Mouse (Mus musculus): ENCODE data around the gene Gabarap. TPM values are rescaled to one million over a fixed set of nuclear protein-coding genes. Genes with fewer than 3 reads are reported as not detected.

Gene Gabarap
- polyA plus RNA-seq, 1 experiment from 2014 or later, result 530 TPM

DNA sequence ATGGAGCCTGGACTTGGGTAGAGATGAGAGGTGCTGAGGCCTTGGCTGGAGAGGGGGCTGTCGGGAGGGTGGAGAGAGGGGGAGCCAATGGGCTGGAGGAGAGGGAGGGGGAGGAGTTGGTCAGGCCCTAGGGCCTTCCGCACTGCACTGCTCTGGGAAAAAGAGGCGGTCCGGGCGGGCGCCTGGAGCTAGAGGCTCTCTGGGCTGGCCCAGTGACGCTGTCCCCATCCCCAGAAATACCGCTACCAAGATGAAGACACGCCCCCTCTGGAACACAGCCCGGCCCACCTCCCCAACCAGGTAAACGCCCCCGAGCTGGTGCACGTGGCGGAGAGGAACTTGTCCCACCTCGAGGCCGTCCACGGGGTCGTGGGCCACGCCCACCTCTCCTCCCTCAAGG, 35.7 kb downstream of the Gabarap start:
- peak overlapping the region; percentile 39 for H3K9ac ChIP-seq (ENCODE audit: low read length)
- H3K4me1 ChIP-seq (ENCODE audit: control insufficient read depth, insufficient read depth, low read length), result peaks cover 54% of the 10 kb centered on the region
- no peak for ATAC-seq (ENCODE audit: insufficient read depth, low FRiP score, low TSS enrichment)
- peak; percentile 47 for DNase-seq (ENCODE audit: low spot score)
- peak overlapping the region; percentile 41 for H3K4me2 ChIP-seq (ENCODE audit: low read depth)
- peaks cover 8% of the 10 kb centered on the region for H3K36me3 ChIP-seq (ENCODE audit: control insufficient read depth, insufficient read depth, low read length)
- H3K9me3 ChIP-seq (ENCODE audit: control insufficient read depth, low read length), result no peaks in the 10 kb centered on the region
- 0 out of 2 replicates have a peak overlapping the region, but pooled peaks have one; percentile 23 for H3K27ac ChIP-seq (ENCODE audit: low read depth, low read length)
- no peaks in the 10 kb centered on the region for H3K27me3 ChIP-seq (ENCODE audit: control insufficient read depth, insufficient read depth, low read length)
- peak overlapping the region; percentile 25 for H3K4me3 ChIP-seq (ENCODE audit: low read depth, low read length)
- WGBS, result 0% methylated on average over 19 of the region's 19 CpGs

DNA sequence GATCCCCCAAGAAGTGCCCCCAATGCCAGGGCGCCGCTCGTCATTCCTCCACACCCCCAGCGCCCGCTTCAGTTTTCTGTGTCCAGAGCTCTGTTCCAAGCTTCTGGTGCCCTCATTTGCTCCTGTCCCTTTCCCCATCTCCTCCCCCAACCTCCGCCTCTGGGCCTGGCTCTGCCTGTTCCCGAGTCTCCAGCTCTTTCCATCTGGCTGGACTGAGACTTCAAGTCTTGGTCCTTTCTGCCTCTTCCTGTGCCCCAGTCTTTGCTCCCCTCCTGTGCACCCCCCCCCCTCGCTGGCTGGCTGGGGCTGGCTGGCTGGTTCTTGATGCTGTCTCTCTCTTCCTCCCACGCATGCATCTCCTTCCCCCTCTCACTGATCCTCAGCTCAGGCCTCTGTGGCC, 36.5 kb downstream of the Gabarap start:
- WGBS, result 35% methylated on average over 9 of the region's 9 CpGs
- Histone ChIP-seq H3K9me3 (ENCODE audit: control insufficient read depth, low read length) (no peaks in the 10 kb centered on the region), H3K4me2 (ENCODE audit: low read depth) (peak overlapping the region; percentile 62), H3K4me1 (ENCODE audit: control insufficient read depth, insufficient read depth, low read length) (peaks cover 50% of the 10 kb centered on the region), H3K27ac (ENCODE audit: low read depth, low read length) (peak overlapping the region; percentile 15; the same call in 1 of the 2 replicates), H3K27me3 (ENCODE audit: control insufficient read depth, insufficient read depth, low read length) (no peaks in the 10 kb centered on the region), H3K9ac (ENCODE audit: low read length) (no peak overlapping the region; the same call in 1 of the 2 replicates), H3K36me3 (ENCODE audit: control insufficient read depth, insufficient read depth, low read length) (peaks cover 8% of the 10 kb centered on the region), H3K4me3 (ENCODE audit: low read depth, low read length) (peak overlapping the region; percentile 25)
- DNase-seq (ENCODE audit: low spot score), result no peak
- no peak for ATAC-seq (ENCODE audit: insufficient read depth, low FRiP score, low TSS enrichment)

- Histone ChIP-seq H3K4me1 (ENCODE audit: control insufficient read depth, insufficient read depth, low read length) (peaks cover 45% of the 10 kb centered on the region), H3K36me3 (ENCODE audit: control insufficient read depth, insufficient read depth, low read length) (peaks cover 8% of the 10 kb centered on the region), H3K4me2 (ENCODE audit: low read depth) (peak overlapping the region; percentile 62), H3K9me3 (ENCODE audit: control insufficient read depth, low read length) (no peaks in the 10 kb centered on the region), H3K4me3 (ENCODE audit: low read depth, low read length) (peak overlapping the region; percentile 27), H3K27ac (ENCODE audit: low read depth, low read length) (peak overlapping the region; percentile 77), H3K27me3 (ENCODE audit: control insufficient read depth, insufficient read depth, low read length) (no peaks in the 10 kb centered on the region), H3K9ac (ENCODE audit: low read length) (peak overlapping the region; percentile 35; the same call in 1 of the 2 replicates)
- ATAC-seq (ENCODE audit: insufficient read depth, low FRiP score, low TSS enrichment) (peak; percentile 17; the same call in 1 of the 2 replicates), DNase-seq (ENCODE audit: low spot score) (no peak)
- WGBS, result 28% methylated on average over 12 of the region's 12 CpGs
Observed at GRCm38 (mm10) chr11:70028401-70029129, 37.6 kb downstream of the Gabarap start.

- Histone ChIP-seq H3K36me3 (ENCODE audit: control insufficient read depth, insufficient read depth, low read length) (peaks cover 8% of the 10 kb centered on the region), H3K27me3 (ENCODE audit: control insufficient read depth, insufficient read depth, low read length) (no peaks in the 10 kb centered on the region), H3K27ac (ENCODE audit: low read depth, low read length) (peak overlapping the region; percentile 77), H3K9me3 (ENCODE audit: control insufficient read depth, low read length) (no peaks in the 10 kb centered on the region), H3K4me1 (ENCODE audit: control insufficient read depth, insufficient read depth, low read length) (peaks cover 41% of the 10 kb centered on the region), H3K4me3 (ENCODE audit: low read depth, low read length) (peak overlapping the region; percentile 27), H3K4me2 (ENCODE audit: low read depth) (peak overlapping the region; percentile 62), H3K9ac (ENCODE audit: low read length) (peak overlapping the region; percentile 35; the same call in 1 of the 2 replicates)
- under 1% methylated on average over 20 of the region's 20 CpGs for WGBS
- ATAC-seq (ENCODE audit: insufficient read depth, low FRiP score, low TSS enrichment) (peak; percentile 95), DNase-seq (ENCODE audit: low spot score) (peak; percentile 97)
Observed at GRCm38 (mm10) chr11:70029130-70029801, 38.3 kb downstream of the Gabarap start.

DNA sequence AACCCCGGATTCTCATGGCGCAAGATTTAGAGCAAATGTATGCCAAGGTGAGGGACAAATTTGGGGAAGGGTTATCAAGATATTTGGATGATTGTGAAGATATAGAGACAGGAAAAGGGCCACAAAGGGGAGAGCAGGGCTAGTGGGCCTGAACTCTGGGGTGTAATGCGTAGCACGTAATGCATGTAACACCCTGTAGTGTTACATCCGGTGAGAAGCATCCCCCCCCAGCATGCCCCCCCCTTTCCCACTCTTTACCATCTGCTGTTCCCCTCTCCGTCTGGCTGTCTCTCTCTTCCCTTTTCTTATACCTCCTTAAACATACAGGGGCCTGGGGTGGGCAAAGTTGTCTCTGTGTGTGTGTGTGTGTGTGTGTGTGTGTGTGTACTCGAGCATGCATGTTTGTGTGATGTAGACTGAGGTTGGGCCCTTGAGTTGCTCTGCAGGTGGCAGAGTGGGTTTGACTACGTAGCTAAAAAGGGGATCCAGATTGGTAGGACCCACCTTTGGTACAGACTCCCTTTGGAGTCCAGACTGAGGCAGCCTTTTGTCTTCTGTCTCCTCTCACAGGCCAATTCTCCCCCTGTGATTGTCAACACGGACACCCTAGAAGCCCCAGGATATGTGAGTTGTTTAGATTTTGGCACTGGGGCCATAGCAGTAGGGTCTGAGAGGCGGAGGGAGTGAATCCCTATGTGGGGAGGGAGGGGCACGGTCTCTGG, 39.0 kb downstream of the Gabarap start:
- peaks cover 39% of the 10 kb centered on the region for H3K4me1 ChIP-seq (ENCODE audit: control insufficient read depth, insufficient read depth, low read length)

GRCm38 (mm10) chr11:70030651-70031320, 39.8 kb downstream of the Gabarap start:
- peak overlapping the region; percentile 27; the same call in 1 of the 2 replicates for H3K4me3 ChIP-seq (ENCODE audit: low read depth, low read length)
- 94% methylated on average over 28 of the region's 28 CpGs for WGBS
- peak overlapping the region; percentile 35; the same call in 1 of the 2 replicates for H3K9ac ChIP-seq (ENCODE audit: low read length)
- H3K9me3 ChIP-seq (ENCODE audit: control insufficient read depth, low read length), result no peaks in the 10 kb centered on the region
- H3K36me3 ChIP-seq (ENCODE audit: control insufficient read depth, insufficient read depth, low read length), result peaks cover 8% of the 10 kb centered on the region
- H3K27ac ChIP-seq (ENCODE audit: low read depth, low read length), result peak overlapping the region; percentile 77
- peak overlapping the region; percentile 62; the same call in 1 of the 2 replicates for H3K4me2 ChIP-seq (ENCODE audit: low read depth)
- H3K27me3 ChIP-seq (ENCODE audit: control insufficient read depth, insufficient read depth, low read length), result no peaks in the 10 kb centered on the region
- DNase-seq (ENCODE audit: low spot score) (no peak), ATAC-seq (ENCODE audit: insufficient read depth, low FRiP score, low TSS enrichment) (no peak)
- peaks cover 38% of the 10 kb centered on the region for H3K4me1 ChIP-seq (ENCODE audit: control insufficient read depth, insufficient read depth, low read length)

More for the DNA sequence above, 39.0 kb downstream of the Gabarap start:
- H3K27me3 ChIP-seq (ENCODE audit: control insufficient read depth, insufficient read depth, low read length), result no peaks in the 10 kb centered on the region
- H3K4me2 ChIP-seq (ENCODE audit: low read depth), result peak overlapping the region; percentile 62
- peak overlapping the region; percentile 77 for H3K27ac ChIP-seq (ENCODE audit: low read depth, low read length)
- H3K36me3 ChIP-seq (ENCODE audit: control insufficient read depth, insufficient read depth, low read length), result peaks cover 8% of the 10 kb centered on the region
- ATAC-seq (ENCODE audit: insufficient read depth, low FRiP score, low TSS enrichment) (peak; percentile 42), DNase-seq (ENCODE audit: low spot score) (no peak)
- WGBS, result 35% methylated on average over 11 of the region's 11 CpGs
- peak overlapping the region; percentile 27 for H3K4me3 ChIP-seq (ENCODE audit: low read depth, low read length)
- peak overlapping the region; percentile 35; the same call in 1 of the 2 replicates for H3K9ac ChIP-seq (ENCODE audit: low read length)
- no peaks in the 10 kb centered on the region for H3K9me3 ChIP-seq (ENCODE audit: control insufficient read depth, low read length)

- Histone ChIP-seq H3K27me3 (ENCODE audit: control insufficient read depth, insufficient read depth, low read length) (no peaks in the 10 kb centered on the region), H3K4me1 (ENCODE audit: control insufficient read depth, insufficient read depth, low read length) (peaks cover 33% of the 10 kb centered on the region), H3K9ac (ENCODE audit: low read length) (no peak overlapping the region), H3K4me2 (ENCODE audit: low read depth) (no peak overlapping the region), H3K36me3 (ENCODE audit: control insufficient read depth, insufficient read depth, low read length) (peaks cover 8% of the 10 kb centered on the region), H3K9me3 (ENCODE audit: control insufficient read depth, low read length) (no peaks in the 10 kb centered on the region), H3K4me3 (ENCODE audit: low read depth, low read length) (no peak overlapping the region), H3K27ac (ENCODE audit: low read depth, low read length) (no peak overlapping the region)
- WGBS, result 96% methylated on average over 11 of the region's 11 CpGs
- DNase-seq (ENCODE audit: low spot score), result no peak
- ATAC-seq (ENCODE audit: insufficient read depth, low FRiP score, low TSS enrichment), result no peak
Observed at GRCm38 (mm10) chr11:70031321-70031670, 40.4 kb downstream of the Gabarap start.

GRCm38 (mm10) chr11:70038174-70038573, 47.2 kb downstream of the Gabarap start:
- WGBS, result 81% methylated on average over 7 of the region's 7 CpGs
- ATAC-seq (ENCODE audit: insufficient read depth, low FRiP score, low TSS enrichment), result no peak
- no peak for DNase-seq (ENCODE audit: low spot score)
- H3K27me3 ChIP-seq (ENCODE audit: control insufficient read depth, insufficient read depth, low read length), result no peaks in the 10 kb centered on the region
- no peak overlapping the region for H3K4me2 ChIP-seq (ENCODE audit: low read depth)
- no peak overlapping the region for H3K9ac ChIP-seq (ENCODE audit: low read length)
- H3K4me1 ChIP-seq (ENCODE audit: control insufficient read depth, insufficient read depth, low read length), result no peaks in the 10 kb centered on the region
- no peak overlapping the region for H3K4me3 ChIP-seq (ENCODE audit: low read depth, low read length)
- H3K27ac ChIP-seq (ENCODE audit: low read depth, low read length), result no peak overlapping the region
- H3K9me3 ChIP-seq (ENCODE audit: control insufficient read depth, low read length), result no peaks in the 10 kb centered on the region
- H3K36me3 ChIP-seq (ENCODE audit: control insufficient read depth, insufficient read depth, low read length), result peaks cover 3% of the 10 kb centered on the region; the same call in 1 of the 2 replicates

Data from neural tube, embryonic 11.5 days (tissue).